Mouse (Mus musculus) olfactory bulb, adult 2 months (tissue): ENCODE measurements around the gene Hdac11. TPM values are rescaled to one million over a fixed set of nuclear protein-coding genes. Genes with fewer than 3 reads are reported as not detected.

Experiments used
- H3K27ac ChIP-seq: fragments of 200-500 bp; 2 replicates; pipeline ENCODE4 v1.5.1; 2012; ENCODE audit warnings: low read depth, low read length; ENCODE audit not compliant: insufficient read depth
- H3K4me1 ChIP-seq: fragments of 200-500 bp; 2 replicates; pipeline ENCODE4 v1.6.1; 2012; ENCODE audit warnings: low read length; ENCODE audit not compliant: control insufficient read depth, insufficient read depth
- H3K4me3 ChIP-seq: fragments of 200-500 bp; 2 replicates; pipeline ENCODE4 v1.5.1; 2012; ENCODE audit warnings: mild to moderate bottlenecking, low read depth, low read length, moderate library complexity; ENCODE audit not compliant: insufficient read depth
- CTCF ChIP-seq: fragments of 200-500 bp; IDR thresholded peaks from 2 replicates; pipeline ENCODE4 v1.5.1; 2012; ENCODE audit warnings: low read depth, mild to moderate bottlenecking, low read length, moderate library complexity; ENCODE audit not compliant: insufficient read depth
- POLR2A ChIP-seq: fragments of 200-500 bp; IDR thresholded peaks from 2 replicates; pipeline ENCODE4 v1.6.1; 2012; ENCODE audit warnings: mild to moderate bottlenecking, low read depth, low read length, moderate library complexity; ENCODE audit not compliant: insufficient read depth
- WGBS: fragments of 180-500 bp; shearing (Covaris S2); methylation state at CpG from one replicate; pipeline ENCODE4 v1.1.7; 2018; 5-methylcytosine and 5-hydroxymethylcytosine counted together
- polyA plus RNA-seq: library from polyadenylated mRNA; stranded (reverse); fragments of >200 nt; gene quantifications from 2 replicates; pipeline ENCODE4 v1.2.4, GENCODE M21; 2012; ENCODE audit warnings: low replicate concordance; ENCODE audit not compliant: missing spikeins, insufficient read depth, insufficient read length

The Hdac11 gene
- polyA plus RNA-seq, 1 experiment = not detected

- TF ChIP-seq CTCF = no peak
- no peak for TF ChIP-seq POLR2A
- H3K4me1 ChIP-seq = no peaks in the 10 kb centered on the region
- 73% methylated on average over 2 of the region's 2 CpGs for WGBS
- H3K4me3 ChIP-seq = no peak overlapping the region
- no peak overlapping the region for H3K27ac ChIP-seq
Observed at GRCm38 (mm10) chr6:91125228-91125585, 31.3 kb upstream of the Hdac11 start.

DNA sequence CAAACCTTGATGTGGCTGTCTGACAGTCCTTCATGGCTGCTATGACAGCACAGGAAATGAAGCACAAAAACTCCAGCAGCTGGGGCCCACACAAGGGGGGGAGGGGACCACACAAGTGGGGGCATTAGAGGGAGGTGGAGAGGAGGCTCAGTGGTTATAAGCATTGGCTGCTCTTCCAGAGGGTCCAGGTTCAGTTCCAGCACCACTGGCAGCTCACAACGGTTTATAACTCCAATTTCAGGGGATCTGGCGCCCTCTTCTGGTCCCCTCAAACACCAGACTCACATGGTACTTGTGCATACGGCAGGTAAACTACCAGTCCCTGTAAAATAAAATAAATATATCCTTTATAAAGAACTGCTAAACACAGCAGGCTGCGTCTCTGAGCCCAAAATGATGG lies 27.5 kb upstream of the Hdac11 start:
- 57% methylated on average over 4 of the region's 4 CpGs for WGBS
- Histone ChIP-seq H3K27ac (no peak overlapping the region), H3K4me3 (no peak overlapping the region), H3K4me1 (no peaks in the 10 kb centered on the region)
- TF ChIP-seq CTCF = no peak
- no peak for TF ChIP-seq POLR2A

DNA sequence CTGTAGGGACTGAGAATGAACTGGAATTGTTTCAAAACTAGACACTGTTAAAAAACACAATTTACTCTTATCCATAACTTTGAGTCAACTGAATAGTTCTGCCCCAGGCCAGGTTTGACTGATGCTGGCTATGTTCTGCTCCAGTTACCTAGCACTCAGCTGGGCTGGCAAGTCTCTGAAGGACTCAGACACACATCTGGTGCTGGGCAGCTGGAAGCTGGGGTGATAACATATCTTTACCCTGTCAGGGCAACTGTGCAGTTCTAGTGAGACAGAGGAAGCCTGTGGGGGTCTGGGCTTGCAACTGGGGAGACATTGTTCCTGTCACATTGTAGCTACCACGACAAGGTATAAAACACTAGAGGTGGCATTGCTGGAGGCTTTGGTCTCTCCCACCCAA lies 25.6 kb upstream of the Hdac11 start:
- 45% methylated on average over 1 of the region's 1 CpGs for WGBS
- Histone ChIP-seq H3K4me3 (no peak overlapping the region), H3K27ac (no peak overlapping the region), H3K4me1 (no peaks in the 10 kb centered on the region)
- no peak for TF ChIP-seq CTCF
- TF ChIP-seq POLR2A = no peak

DNA sequence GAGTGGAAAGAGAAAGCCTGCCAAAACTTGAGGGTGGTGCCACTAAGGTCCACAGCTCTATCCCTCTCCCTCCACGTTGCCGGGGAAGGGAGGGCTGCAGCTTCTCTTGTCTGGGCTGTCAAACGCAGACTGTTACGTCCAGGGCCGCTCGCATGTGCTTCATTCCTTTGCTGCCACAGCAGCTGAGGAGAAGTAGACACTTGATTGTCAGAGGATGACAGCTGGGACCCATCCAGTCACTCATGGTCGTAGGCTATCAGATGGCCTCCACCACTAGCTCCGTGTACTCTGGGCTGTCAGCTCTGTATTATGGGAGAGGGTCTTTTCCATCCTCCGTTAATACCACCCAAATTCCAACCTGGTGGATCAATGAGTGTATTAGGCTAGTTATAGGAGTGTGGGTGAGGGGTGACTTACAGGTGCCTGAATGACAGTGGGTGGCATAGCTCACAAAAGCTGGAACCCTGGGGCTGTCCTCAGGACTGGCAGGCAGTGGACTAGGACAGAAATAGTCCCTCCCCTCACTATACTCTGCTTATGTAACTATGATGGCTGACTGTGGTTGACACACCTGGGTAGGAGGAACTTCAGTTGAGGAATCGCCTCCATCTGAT lies 19.0 kb upstream of the Hdac11 start:
- Histone ChIP-seq H3K27ac (no peak overlapping the region), H3K4me3 (no peak overlapping the region), H3K4me1 (no peaks in the 10 kb centered on the region)
- TF ChIP-seq CTCF (no peak), POLR2A (no peak)
- 73% methylated on average over 10 of the region's 10 CpGs for WGBS

- 25% methylated on average over 4 of the region's 4 CpGs for WGBS
- TF ChIP-seq CTCF = peak; percentile 64
- no peak for TF ChIP-seq POLR2A
- Histone ChIP-seq H3K4me3 (no peak overlapping the region), H3K27ac (no peak overlapping the region), H3K4me1 (no peaks in the 10 kb centered on the region)
Observed at GRCm38 (mm10) chr6:91139846-91140245, 16.6 kb upstream of the Hdac11 start.

DNA sequence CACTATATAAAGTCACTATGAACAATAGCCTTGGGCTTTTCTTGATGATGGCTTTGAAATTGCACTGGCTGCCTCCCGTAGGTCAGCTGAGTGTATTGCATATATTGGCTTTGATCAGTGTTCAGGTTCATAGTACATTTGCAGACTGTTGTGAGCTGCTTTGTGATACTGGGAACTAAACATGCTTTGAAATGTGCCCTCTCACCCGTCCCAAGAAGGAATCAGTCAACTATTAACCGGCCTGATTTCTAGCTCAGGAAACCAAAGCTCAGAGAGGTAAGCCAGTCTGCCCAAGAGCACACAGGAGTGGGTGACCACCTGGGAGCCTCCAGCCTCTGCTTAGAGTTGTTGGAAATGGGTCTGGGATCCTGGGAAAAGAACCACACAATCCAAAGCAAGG lies 11.4 kb upstream of the Hdac11 start:
- peaks cover 13% of the 10 kb centered on the region for H3K4me1 ChIP-seq
- no peak overlapping the region for H3K4me3 ChIP-seq
- H3K27ac ChIP-seq = no peak overlapping the region
- TF ChIP-seq CTCF (no peak), POLR2A (no peak)
- WGBS = 78% methylated on average over 3 of the region's 3 CpGs

- Histone ChIP-seq H3K4me3 (no peak overlapping the region), H3K27ac (0 out of 2 replicates have a peak overlapping the region, but pooled peaks have one; percentile 88), H3K4me1 (peaks cover 13% of the 10 kb centered on the region)
- TF ChIP-seq CTCF = no peak
- TF ChIP-seq POLR2A = no peak
- 69% methylated on average over 5 of the region's 5 CpGs for WGBS
Observed at GRCm38 (mm10) chr6:91145572-91145971, 10.9 kb upstream of the Hdac11 start.

DNA sequence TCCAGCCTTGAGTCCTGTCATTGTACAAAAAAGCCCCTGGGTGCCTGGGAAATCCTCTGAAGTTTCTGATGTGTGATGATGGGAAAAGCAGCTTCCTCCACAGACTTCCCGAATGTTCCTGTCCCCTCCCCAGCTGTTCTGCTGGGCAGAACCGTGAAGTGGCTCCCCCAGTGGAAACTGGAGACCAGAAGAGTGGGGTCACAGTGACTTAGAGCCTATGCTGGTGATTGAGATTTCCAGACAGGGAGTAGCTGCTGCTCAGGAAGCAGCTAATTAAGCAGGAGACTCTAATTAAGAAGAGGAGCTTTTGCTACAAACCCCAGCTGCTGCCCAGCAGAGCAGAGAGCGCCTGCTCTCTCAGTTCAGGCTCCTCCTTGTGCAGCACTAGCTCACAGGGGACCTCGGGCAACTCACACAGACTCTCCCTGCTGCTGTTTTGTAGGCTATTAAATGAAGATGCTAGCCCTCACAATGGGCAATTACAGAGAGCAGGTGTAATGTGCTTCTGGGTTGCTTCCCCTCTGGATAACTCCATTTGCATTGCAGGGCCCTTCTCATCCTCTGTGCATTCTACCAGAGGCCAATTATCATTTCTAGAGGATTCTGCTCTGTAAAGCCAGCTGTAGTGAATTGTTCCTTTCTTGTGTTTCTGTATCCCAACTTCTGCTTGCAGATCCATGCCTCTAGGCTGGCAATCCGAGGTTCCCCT lies 9.9 kb upstream of the Hdac11 start:
- Histone ChIP-seq H3K27ac (peak overlapping the region; percentile 88), H3K4me3 (no peak overlapping the region), H3K4me1 (peaks cover 13% of the 10 kb centered on the region)
- TF ChIP-seq CTCF = no peak
- no peak for TF ChIP-seq POLR2A
- 14% methylated on average over 5 of the region's 5 CpGs for WGBS

DNA sequence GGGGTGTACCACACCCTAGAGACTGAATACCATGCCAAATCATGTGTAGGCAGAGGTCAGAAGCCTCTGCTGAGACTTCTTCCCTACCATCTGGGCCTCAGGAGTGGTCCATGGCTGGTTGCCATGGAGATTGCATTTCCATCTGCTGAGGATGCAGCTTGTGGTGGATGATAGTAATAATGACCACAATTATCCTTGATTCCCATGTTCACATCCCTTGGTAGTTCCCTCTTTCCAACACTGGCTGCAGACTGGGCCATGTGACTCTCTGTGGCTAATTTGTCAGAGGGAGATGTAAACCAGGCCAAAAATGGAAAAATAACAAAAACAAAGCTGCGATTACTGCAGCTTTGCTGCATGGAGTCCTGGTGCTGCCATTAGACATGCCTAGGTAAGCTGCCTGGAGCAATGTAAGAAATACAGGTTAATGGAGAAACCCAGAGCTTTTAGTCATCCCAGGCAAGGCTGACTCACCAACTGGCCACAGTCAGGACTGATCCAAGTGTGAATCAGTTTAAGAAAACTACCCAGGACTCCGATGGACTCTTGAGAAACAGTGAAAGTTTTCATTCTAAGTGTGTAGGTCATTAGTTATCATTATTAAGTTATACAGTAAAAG lies 9.2 kb upstream of the Hdac11 start:
- H3K4me3 ChIP-seq = no peak overlapping the region
- 61% methylated on average over 2 of the region's 2 CpGs for WGBS
- H3K4me1 ChIP-seq = peaks cover 15% of the 10 kb centered on the region
- H3K27ac ChIP-seq = peak overlapping the region; percentile 88
- TF ChIP-seq CTCF (no peak), POLR2A (no peak)
